Mouse (Mus musculus) midbrain, postnatal 0 days (tissue): ENCODE measurements around the gene Calhm1. TPM values are rescaled to one million over a fixed set of nuclear protein-coding genes. Genes with fewer than 3 reads are reported as not detected.

Experiments
- ATAC-seq: fragments of 200-750 bp; cut with Nextera tagmentation; 2 replicates; pipeline ENCODE4 v1.8.0; 2017; ENCODE audit warnings: moderate number of reproducible peaks, mild to moderate bottlenecking, moderate TSS enrichment, moderate library complexity; ENCODE audit not compliant: low FRiP score
- DNase-seq: peaks from one replicate; pipeline ENCODE4 v3.0.0-alpha.2; 2015; ENCODE audit warnings: low spot score
- H3K27ac ChIP-seq: fragments of 300-500 bp; sonication (generic); 2 replicates; pipeline ENCODE4 v1.5.1; 2014; ENCODE audit warnings: low read depth, mild to moderate bottlenecking, low read length, mixed read lengths
- H3K27me3 ChIP-seq: fragments of 300-500 bp; sonication (generic); 2 replicates; pipeline ENCODE4 v1.6.1; 2014; ENCODE audit warnings: low read length, control low read depth, mixed read lengths; ENCODE audit not compliant: insufficient read depth
- H3K36me3 ChIP-seq: fragments of 300-500 bp; sonication (generic); 2 replicates; pipeline ENCODE4 v1.6.1; 2014; ENCODE audit warnings: low read length, control low read depth, mixed read lengths; ENCODE audit not compliant: insufficient read depth
- H3K4me1 ChIP-seq: fragments of 300-500 bp; sonication (generic); 2 replicates; pipeline ENCODE4 v1.6.1; 2014; ENCODE audit warnings: mild to moderate bottlenecking, control low read depth, antibody characterized with exemption, low read length, mixed read lengths; ENCODE audit not compliant: insufficient read depth
- H3K4me2 ChIP-seq: fragments of 300-500 bp; sonication (generic); 2 replicates; pipeline ENCODE4 v1.6.1; 2014; ENCODE audit warnings: low read depth, mild to moderate bottlenecking, low read length, mixed read lengths; ENCODE audit not compliant: poor library complexity, severe bottlenecking
- H3K4me3 ChIP-seq: fragments of 300-500 bp; sonication (generic); 2 replicates; pipeline ENCODE4 v1.5.1; 2014; ENCODE audit warnings: low read depth, mild to moderate bottlenecking, low read length, moderate library complexity
- H3K9ac ChIP-seq: fragments of 300-500 bp; sonication (generic); replicated peaks from 2 replicates; pipeline ENCODE4 v1.6.1; 2014; ENCODE audit warnings: mild to moderate bottlenecking, low read length, moderate library complexity, mixed read lengths; ENCODE audit not compliant: poor library complexity, severe bottlenecking
- H3K9me3 ChIP-seq: fragments of 300-500 bp; sonication (generic); 2 replicates; pipeline ENCODE4 v1.6.1; 2016; ENCODE audit warnings: low read length, control low read depth
- CTCF ChIP-seq: IDR thresholded peaks from 2 replicates; pipeline ENCODE4 v1.5.1; 2016; ENCODE audit warnings: antibody characterized with exemption, mild to moderate bottlenecking
- WGBS: fragments of 180-500 bp; shearing (Covaris S2); extraction: QIAGEN DNeasy Blood & Tissue Kit; methylation state at CpG from one replicate; pipeline ENCODE4 v1.1.7; 2014; 5-methylcytosine and 5-hydroxymethylcytosine counted together
- polyA plus RNA-seq: library from polyadenylated mRNA; unstranded; fragments of >200 nt; fragmentation: Nextera tagmentation; extraction: Ambion mirVana; gene quantifications from 2 replicates; pipeline ENCODE4 v1.2.1, GENCODE M21; 2015
- total RNA-seq: library from RNA; depleted of rRNA; stranded (reverse); fragments of >200 nt; gene quantifications from 2 replicates; pipeline ENCODE4 v1.2.3, GENCODE M21; 2014

The Calhm1 gene
- total and polyA plus RNA-seq, 2 experiments from 2014 or later, result not detected

DNA sequence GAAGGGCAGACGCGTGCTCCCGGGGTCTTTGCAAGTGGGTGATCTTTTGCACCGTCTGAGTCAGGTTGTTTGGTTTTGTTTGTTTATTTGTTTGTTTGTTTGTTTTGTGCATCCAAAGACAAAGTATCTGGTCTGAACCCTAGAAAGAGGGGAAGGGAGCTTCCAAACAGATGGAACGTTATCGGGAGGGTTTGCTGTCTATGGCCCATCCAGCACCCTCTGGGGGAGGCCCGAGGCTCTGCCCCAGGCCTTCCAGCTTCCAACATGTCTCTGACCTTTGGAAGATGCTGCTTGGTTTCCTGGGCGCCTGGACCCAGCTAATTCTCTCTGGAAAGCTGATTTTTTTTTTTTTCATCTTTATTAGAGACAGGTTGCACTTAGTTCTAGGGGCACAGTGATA lies 36.0 kb upstream of the Calhm1 start:
- Histone ChIP-seq H3K27me3 (no peaks in the 10 kb centered on the region), H3K4me3 (peak overlapping the region; percentile 81), H3K4me2 (peak overlapping the region; percentile 83), H3K9me3 (0 out of 2 replicates have a peak, but pooled peaks cover 2% of the 10 kb centered on the region), H3K27ac (no peak overlapping the region), H3K9ac (peak overlapping the region; percentile 84; the same call in 1 of the 2 replicates), H3K36me3 (no peaks in the 10 kb centered on the region), H3K4me1 (peaks cover 9% of the 10 kb centered on the region; the same call in 1 of the 2 replicates)
- no peak for DNase-seq
- 16% methylated on average over 8 of the region's 8 CpGs for WGBS
- ATAC-seq, result no peak
- no peak for TF ChIP-seq CTCF

DNA sequence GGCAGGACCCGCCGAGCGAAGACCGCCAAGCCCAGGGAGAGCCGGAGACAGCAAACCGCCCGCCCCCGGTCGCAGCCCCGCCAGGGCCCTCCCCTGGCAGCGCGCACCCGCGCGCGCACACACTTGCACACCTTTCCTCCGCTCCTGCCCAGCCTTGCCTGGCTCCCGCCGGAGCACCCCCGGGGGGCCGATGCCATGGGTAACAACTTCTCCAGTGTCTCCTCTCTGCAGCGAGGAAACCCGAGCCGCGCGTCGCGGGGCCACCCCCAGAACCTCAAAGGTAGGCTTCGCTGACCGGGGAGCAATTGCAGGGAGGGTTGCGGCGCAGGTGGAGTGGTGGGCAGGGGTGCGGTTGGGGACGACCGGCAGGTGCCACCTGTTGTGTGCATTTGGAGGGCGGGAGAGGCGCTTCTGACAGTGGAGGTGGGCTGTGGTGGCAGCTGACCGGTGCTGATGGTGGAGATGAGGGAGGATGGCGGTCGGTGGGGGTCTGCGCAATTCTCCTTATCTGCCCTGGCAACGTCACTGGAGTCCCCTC lies 35.3 kb upstream of the Calhm1 start:
- peak overlapping the region; percentile 84 for H3K9ac ChIP-seq
- DNase-seq (peak; percentile 48), ATAC-seq (peak; percentile 55)
- no peaks in the 10 kb centered on the region for H3K27me3 ChIP-seq
- no peak for TF ChIP-seq CTCF
- peak overlapping the region; percentile 81 for H3K4me3 ChIP-seq
- 1% methylated on average over 31 of the region's 42 CpGs for WGBS
- peaks cover 9% of the 10 kb centered on the region; the same call in 1 of the 2 replicates for H3K4me1 ChIP-seq
- H3K4me2 ChIP-seq, result peak overlapping the region; percentile 83
- H3K27ac ChIP-seq, result peak overlapping the region; percentile 81
- 0 out of 2 replicates have a peak, but pooled peaks cover 2% of the 10 kb centered on the region for H3K9me3 ChIP-seq
- H3K36me3 ChIP-seq, result no peaks in the 10 kb centered on the region

GRCm38 (mm10) chr19:47178431-47179271 lies 34.6 kb upstream of the Calhm1 start, which contains the start of gene Neurl1a:
TSS of gene Neurl1a (plus strand) at chr19:47178820.
- no peaks in the 10 kb centered on the region for H3K27me3 ChIP-seq
- ATAC-seq, result peak; percentile 62
- peak within 1 kb of the TSS; percentile 83 for H3K4me2 ChIP-seq
- H3K9ac ChIP-seq, result peak within 1 kb of the TSS; percentile 84
- under 1% methylated on average over 63 of the region's 98 CpGs for WGBS
- 0 out of 2 replicates have a peak, but pooled peaks cover 2% of the 10 kb centered on the region for H3K9me3 ChIP-seq
- no peak for TF ChIP-seq CTCF
- peak within 1 kb of the TSS; percentile 81 for H3K4me3 ChIP-seq
- no peaks in the 10 kb centered on the region for H3K36me3 ChIP-seq
- peak within 1 kb of the TSS; percentile 81 for H3K27ac ChIP-seq
- DNase-seq, result peak; percentile 85
- H3K4me1 ChIP-seq, result peaks cover 9% of the 10 kb centered on the region; the same call in 1 of the 2 replicates

GRCm38 (mm10) chr19:47178001-47178400 lies 33.9 kb upstream of the Calhm1 start:
- Histone ChIP-seq H3K27ac (no peak overlapping the region), H3K9me3 (0 out of 2 replicates have a peak, but pooled peaks cover 2% of the 10 kb centered on the region), H3K4me3 (peak overlapping the region; percentile 81), H3K4me2 (peak overlapping the region; percentile 83), H3K36me3 (no peaks in the 10 kb centered on the region), H3K9ac (peak overlapping the region; percentile 84; the same call in 1 of the 2 replicates), H3K4me1 (peaks cover 9% of the 10 kb centered on the region; the same call in 1 of the 2 replicates), H3K27me3 (no peaks in the 10 kb centered on the region)
- 27% methylated on average over 10 of the region's 10 CpGs for WGBS
- TF ChIP-seq CTCF, result peak; percentile 72
- DNase-seq (peak; percentile 63), ATAC-seq (peak; percentile 48; the same call in 1 of the 2 replicates)

DNA sequence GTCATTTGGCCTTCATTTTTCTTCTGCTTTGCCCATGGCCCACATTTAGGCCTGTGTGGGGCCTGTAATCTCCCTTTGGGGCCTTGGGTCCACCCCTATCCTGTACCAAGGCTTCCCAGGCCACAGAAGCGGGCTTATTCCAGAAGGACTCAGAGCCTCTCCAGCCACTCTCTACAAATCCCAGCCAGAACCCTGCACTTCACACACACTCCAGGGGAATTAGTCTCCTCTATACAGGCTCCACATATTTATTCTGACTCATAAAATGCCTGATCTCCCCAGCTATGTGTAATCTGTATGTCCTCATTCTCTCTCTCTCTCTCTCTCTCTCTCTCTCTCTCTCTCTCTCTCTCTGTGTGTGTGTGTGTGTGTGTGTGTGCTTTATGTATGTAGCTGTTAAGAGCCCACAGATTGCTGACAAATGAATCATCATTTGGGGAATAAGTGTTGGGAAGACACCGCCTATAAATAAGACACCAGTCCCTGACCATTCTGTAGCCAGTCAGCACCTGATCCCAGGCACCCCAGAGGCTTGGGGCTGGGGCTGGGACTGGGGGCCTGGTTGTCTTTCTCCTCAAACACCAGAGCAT lies 33.0 kb upstream of the Calhm1 start:
- H3K4me1 ChIP-seq, result peaks cover 9% of the 10 kb centered on the region; the same call in 1 of the 2 replicates
- no peaks in the 10 kb centered on the region for H3K36me3 ChIP-seq
- 74% methylated on average over 2 of the region's 2 CpGs for WGBS
- ATAC-seq (no peak), DNase-seq (no peak)
- no peak overlapping the region for H3K9ac ChIP-seq
- no peak overlapping the region for H3K4me2 ChIP-seq
- H3K9me3 ChIP-seq, result 0 out of 2 replicates have a peak, but pooled peaks cover 1% of the 10 kb centered on the region
- no peak overlapping the region for H3K4me3 ChIP-seq
- H3K27ac ChIP-seq, result no peak overlapping the region
- H3K27me3 ChIP-seq, result no peaks in the 10 kb centered on the region
- no peak for TF ChIP-seq CTCF
